Mouse (Mus musculus) liver, postnatal 0 days (tissue): ENCODE measurements at regions not wholly inside any gene's neighbourhood (a gene's known extent, or its start where the extent isn't known, plus 50 kb on each side); places are given as distances from the start of the nearest gene placed in this dataset.

Experiments used
- CTCF ChIP-seq: sonication (generic); IDR thresholded peaks from 2 replicates; pipeline ENCODE4 v1.5.1; 2016; ENCODE audit warnings: antibody characterized with exemption, low read depth
- EP300 ChIP-seq: IDR thresholded peaks from 2 replicates; pipeline ENCODE4 v1.6.1; 2016; ENCODE audit warnings: antibody characterized with exemption, low read depth, mild to moderate bottlenecking

- TF ChIP-seq CTCF (peak; percentile 45), EP300 (no peak)
Measured at GRCm38 (mm10) chr13:53592755-53593154, 119.9 kb upstream of the Msx2 start.
